Mouse (Mus musculus) midbrain, embryonic 16.5 days (tissue): Measurements from ENCODE around the gene Olfr812. TPM values are rescaled to one million over a fixed set of nuclear protein-coding genes. Genes with fewer than 3 reads are reported as not detected.
"Not testable (repeated sequence)": the region's sequence is repeated elsewhere in the genome, so short reads cannot be mapped to it uniquely, and the experiment has no call there.

Source experiments
- ATAC-seq: fragments of 200-750 bp; cut with Nextera tagmentation; 2 replicates; pipeline ENCODE4 v1.8.0; 2017; ENCODE audit warnings: moderate TSS enrichment
- H3K27ac ChIP-seq: fragments of 300-500 bp; sonication (generic); 2 replicates; pipeline ENCODE4 v1.5.1; 2014; ENCODE audit warnings: mild to moderate bottlenecking, low read length, mixed read lengths
- H3K27me3 ChIP-seq: fragments of 300-500 bp; sonication (generic); 2 replicates; pipeline ENCODE4 v1.6.1; 2014; ENCODE audit warnings: low read depth, low read length, mixed read lengths; ENCODE audit not compliant: control insufficient read depth, insufficient read depth
- H3K36me3 ChIP-seq: fragments of 300-500 bp; sonication (generic); 2 replicates; pipeline ENCODE4 v1.6.1; 2014; ENCODE audit warnings: mild to moderate bottlenecking, low read length, moderate library complexity, mixed read lengths; ENCODE audit not compliant: control insufficient read depth, insufficient read depth
- H3K4me1 ChIP-seq: fragments of 300-500 bp; sonication (generic); 2 replicates; pipeline ENCODE4 v1.6.1; 2014; ENCODE audit warnings: mild to moderate bottlenecking, low read length, mixed read lengths; ENCODE audit not compliant: control insufficient read depth, insufficient read depth
- H3K4me2 ChIP-seq: fragments of 300-500 bp; sonication (generic); 2 replicates; pipeline ENCODE4 v1.6.1; 2014; ENCODE audit warnings: mild to moderate bottlenecking, low read length, mixed read lengths
- H3K4me3 ChIP-seq: fragments of 300-500 bp; sonication (generic); 2 replicates; pipeline ENCODE4 v1.5.1; 2014; ENCODE audit warnings: low read depth, mild to moderate bottlenecking, low read length, moderate library complexity, mixed read lengths
- H3K9ac ChIP-seq: fragments of 300-500 bp; sonication (generic); 2 replicates; pipeline ENCODE4 v1.6.1; 2014; ENCODE audit warnings: low read depth, low read length, mixed read lengths
- H3K9me3 ChIP-seq: fragments of 300-500 bp; sonication (generic); replicated peaks from 2 replicates; pipeline ENCODE4 v1.6.1; 2014; ENCODE audit warnings: mild to moderate bottlenecking, low read length, mixed read lengths; ENCODE audit not compliant: control insufficient read depth, poor library complexity, severe bottlenecking
- WGBS: fragments of 180-500 bp; shearing (Covaris S2); extraction: QIAGEN DNeasy Blood & Tissue Kit; methylation state at CpG from one replicate; pipeline ENCODE4 v1.1.7; 2014; 5-methylcytosine and 5-hydroxymethylcytosine counted together
- polyA plus RNA-seq: library from polyadenylated mRNA; unstranded; fragments of >200 nt; fragmentation: Nextera tagmentation; extraction: Ambion mirVana; gene quantifications from 2 replicates; pipeline ENCODE4 v1.2.1, GENCODE M21; 2015

The Olfr812 gene
- polyA plus RNA-seq: not detected in 2 replicates

- WGBS: 85% methylated on average over 1 of the region's 1 CpGs
- no peaks in the 10 kb centered on the region for H3K9me3 ChIP-seq
- no peak within 1 kb of the TSS for H3K4me2 ChIP-seq
- no peaks in the 10 kb centered on the region for H3K4me1 ChIP-seq
- H3K4me3 ChIP-seq: no peak within 1 kb of the TSS
- H3K27ac ChIP-seq: no peak within 1 kb of the TSS
- no peak within 1 kb of the TSS for H3K9ac ChIP-seq
- no peaks in the 10 kb centered on the region for H3K36me3 ChIP-seq
- no peaks in the 10 kb centered on the region for H3K27me3 ChIP-seq
- no peak for ATAC-seq
These were observed at the start of gene Olfr812 for GRCm38 (mm10) chr10:129845994-129846393. Gene Olfr812 (minus strand): TSS chr10:129846094.

GRCm38 (mm10) chr10:129885934-129886333 lies 40.0 kb upstream of the Olfr812 start:
- H3K36me3 ChIP-seq: no peaks in the 10 kb centered on the region
- H3K9ac ChIP-seq: no peak overlapping the region
- H3K27me3 ChIP-seq: no peaks in the 10 kb centered on the region
- H3K4me3 ChIP-seq: no peak overlapping the region
- H3K4me1 ChIP-seq: no peaks in the 10 kb centered on the region
- no peak overlapping the region for H3K4me2 ChIP-seq
- H3K27ac ChIP-seq: no peak overlapping the region
- no peak for ATAC-seq
- 94% methylated on average over 7 of the region's 7 CpGs for WGBS
- no peaks in the 10 kb centered on the region for H3K9me3 ChIP-seq

GRCm38 (mm10) chr10:129885496-129885895 lies 39.6 kb upstream of the Olfr812 start:
- H3K4me1 ChIP-seq, ATAC-seq, H3K27me3 ChIP-seq, H3K4me3 ChIP-seq, H3K9ac ChIP-seq, H3K9me3 ChIP-seq, H3K36me3 ChIP-seq, H3K27ac ChIP-seq, H3K4me2 ChIP-seq: not testable (repeated sequence)
- WGBS: 88% methylated on average over 6 of the region's 6 CpGs

- ATAC-seq, H3K4me3 ChIP-seq, H3K36me3 ChIP-seq, H3K27ac ChIP-seq, H3K27me3 ChIP-seq, H3K9ac ChIP-seq, H3K9me3 ChIP-seq, H3K4me2 ChIP-seq, H3K4me1 ChIP-seq: not testable (repeated sequence)
- WGBS: no CpG with 5 or more reads among the region's 1 CpGs
These were observed 33.9 kb upstream of the Olfr812 start, which contains the start of gene Olfr814 for GRCm38 (mm10) chr10:129879751-129880150. Gene Olfr814 (minus strand): TSS chr10:129879851.

- no peaks in the 10 kb centered on the region for H3K4me1 ChIP-seq
These were observed 9.2 kb upstream of the Olfr812 start, which contains the start of gene Olfr813 for GRCm38 (mm10) chr10:129855067-129855466. Gene Olfr813 (plus strand): TSS chr10:129855367.

GRCm38 (mm10) chr10:129847343-129847742 lies 1.4 kb upstream of the Olfr812 start:
- H3K36me3 ChIP-seq: no peaks in the 10 kb centered on the region
- no peak for ATAC-seq
- H3K4me1 ChIP-seq: no peaks in the 10 kb centered on the region
- H3K27ac ChIP-seq: no peak overlapping the region
- H3K4me3 ChIP-seq: no peak overlapping the region
- no peak overlapping the region for H3K9ac ChIP-seq
- WGBS: 58% methylated on average over 1 of the region's 1 CpGs
- H3K4me2 ChIP-seq: no peak overlapping the region
- H3K27me3 ChIP-seq: no peaks in the 10 kb centered on the region
- H3K9me3 ChIP-seq: no peaks in the 10 kb centered on the region

More at GRCm38 (mm10) chr10:129855067-129855466, 9.2 kb upstream of the Olfr812 start, which contains the start of gene Olfr813:
- Histone ChIP-seq H3K36me3 (no peaks in the 10 kb centered on the region), H3K9ac (no peak within 1 kb of the TSS), H3K27me3 (no peaks in the 10 kb centered on the region), H3K4me3 (no peak within 1 kb of the TSS), H3K9me3 (no peaks in the 10 kb centered on the region), H3K4me2 (no peak within 1 kb of the TSS), H3K27ac (no peak within 1 kb of the TSS)
- ATAC-seq: no peak

- H3K27ac ChIP-seq: no peak within 1 kb of the TSS
- ATAC-seq: no peak
- no peak within 1 kb of the TSS for H3K4me3 ChIP-seq
- H3K36me3 ChIP-seq: no peaks in the 10 kb centered on the region
- no peak within 1 kb of the TSS for H3K9ac ChIP-seq
- H3K9me3 ChIP-seq: no peaks in the 10 kb centered on the region
- WGBS: 86% methylated on average over 4 of the region's 4 CpGs
- no peaks in the 10 kb centered on the region for H3K27me3 ChIP-seq
- H3K4me1 ChIP-seq: no peaks in the 10 kb centered on the region
- no peak within 1 kb of the TSS for H3K4me2 ChIP-seq
These were observed 41.6 kb downstream of the Olfr812 start, which contains the start of gene Olfr811 for GRCm38 (mm10) chr10:129804296-129804695. Gene Olfr811 (minus strand): TSS chr10:129804396.

GRCm38 (mm10) chr10:129794817-129795216 lies 51.1 kb downstream of the Olfr812 start, which contains the start of gene Olfr810:
Gene Olfr810 (minus strand): TSS chr10:129794917.
- Histone ChIP-seq H3K36me3 (no peaks in the 10 kb centered on the region), H3K27ac (no peak within 1 kb of the TSS), H3K4me2 (no peak within 1 kb of the TSS), H3K9ac (no peak within 1 kb of the TSS), H3K9me3 (no peaks in the 10 kb centered on the region), H3K27me3 (no peaks in the 10 kb centered on the region), H3K4me3 (no peak within 1 kb of the TSS), H3K4me1 (no peaks in the 10 kb centered on the region)
- ATAC-seq: no peak
